Comparison of ENCODE assay signal across 9 mouse cellular contexts in genomic region chr13:55370234-55370633, GRCm38 (mm10). TPM values are rescaled to one million over a fixed set of nuclear protein-coding genes. Genes with fewer than 3 reads are reported as not detected.
DNase-seq lines count a peak whose midpoint lies in the region; ATAC-seq and TF ChIP-seq lines count a peak whose summit lies in the region.
"Had no signal": no experiment of that assay in that cellular context is flagged by ENCODE, and none has a peak within 500 bp of the region (broad histone marks: within the 10 kb centered on the region; RNA-seq: fewer than 3 reads in every experiment).

No protein-coding gene starts in this region.

- H3K4me3 ChIP-seq in bone marrow, adult 2 months (replicated peaks; ENCODE audit: control insufficient read depth, low read depth, low read length), result peak overlapping the region; percentile 75
- peak overlapping the region; percentile 29; the same call in 1 of the 2 replicates for H3K4me3 ChIP-seq in heart, postnatal 0 days (ENCODE audit: low read depth, low read length)
- peak overlapping the region; percentile 54 for H3K4me3 ChIP-seq in liver, embryonic 15.5 days (replicated peaks)
- H3K4me3 ChIP-seq in hindbrain, embryonic 14.5 days (replicated peaks; ENCODE audit: low read length), result no peak overlapping the region

- TF ChIP-seq EP300 in heart, postnatal 0 days (IDR thresholded peaks at IDR 0.05; ENCODE audit: low read depth), result no peak

- peaks cover 19% of the 10 kb centered on the region for H3K4me1 ChIP-seq in bone marrow, adult 2 months (ENCODE audit: control insufficient read depth, insufficient read depth, low read length)
- H3K4me1 ChIP-seq in heart, postnatal 0 days (ENCODE audit: control insufficient read depth, insufficient read depth), result no peaks in the 10 kb centered on the region
- H3K4me1 ChIP-seq in liver, embryonic 15.5 days (replicated peaks), result peaks cover 49% of the 10 kb centered on the region
- H3K4me1 ChIP-seq in hindbrain, embryonic 14.5 days (replicated peaks; ENCODE audit: control insufficient read depth, insufficient read depth, low read length), result no peaks in the 10 kb centered on the region

- intact Hi-C loops in heart, postnatal 25 days (cut with DNase I), result no loop called here

- TF ChIP-seq POLR2A in bone marrow, adult 2 months (IDR thresholded peaks at IDR 0.05; ENCODE audit: borderline replicate concordance, control insufficient read depth, low read depth, low read length), result no peak

- TF ChIP-seq CTCF in bone marrow, adult 2 months (IDR thresholded peaks at IDR 0.05; ENCODE audit: control insufficient read depth, insufficient read depth, low read length), result no peak
- TF ChIP-seq CTCF in heart, postnatal 0 days (IDR thresholded peaks at IDR 0.05; ENCODE audit: low read depth), result no peak

- H3K9me3 ChIP-seq in heart, postnatal 0 days (replicated peaks; ENCODE audit: control insufficient read depth, low read length), result no peaks in the 10 kb centered on the region
- H3K9me3 ChIP-seq in liver, embryonic 15.5 days (replicated peaks), result no peaks in the 10 kb centered on the region
- H3K9me3 ChIP-seq in hindbrain, embryonic 14.5 days (ENCODE audit: control insufficient read depth, low read length), result no peaks in the 10 kb centered on the region

- peak; percentile 22 to 32 for DNase-seq in heart, adult 9 months (ENCODE audit: low spot score in 2 of 2)
- DNase-seq in heart, postnatal 25 days (ENCODE audit: low spot score), result no peak
- DNase-seq in heart, postnatal 0 days (ENCODE audit: low spot score), result no peak
- no peak for DNase-seq in hindbrain, embryonic 14.5 days (ENCODE audit: low spot score)
- no peak for DNase-seq in cerebellum, adult 11 months
- no peak for DNase-seq in left cerebral cortex, adult 18-20 months (ENCODE audit: low spot score in 2 of 2)
- DNase-seq: adrenal gland, adult 8-10 months had no signal

- peak overlapping the region; percentile 29 for H3K4me2 ChIP-seq in heart, postnatal 0 days (ENCODE audit: low read depth, low read length)
- H3K4me2 ChIP-seq in liver, embryonic 15.5 days, result peak overlapping the region; percentile 77
- H3K4me2 ChIP-seq in hindbrain, embryonic 14.5 days (replicated peaks), result no peak overlapping the region

- peak; percentile 30; the same call in 1 of the 2 replicates for ATAC-seq in heart, postnatal 0 days (ENCODE audit: insufficient read depth, low read depth)
- peak; percentile 36; the same call in 1 of the 2 replicates for ATAC-seq in liver, embryonic 15.5 days (ENCODE audit: insufficient read depth)
- ATAC-seq in hindbrain, embryonic 14.5 days (ENCODE audit: low FRiP score), result no peak

- peaks cover 23% of the 10 kb centered on the region; the same call in 1 of the 2 replicates for H3K27me3 ChIP-seq in heart, postnatal 0 days (ENCODE audit: control insufficient read depth, insufficient read depth, low read length)
- 0 out of 2 replicates have a peak, but pooled peaks cover 16% of the 10 kb centered on the region for H3K27me3 ChIP-seq in liver, embryonic 15.5 days
- H3K27me3 ChIP-seq in hindbrain, embryonic 14.5 days (ENCODE audit: control insufficient read depth, insufficient read depth, low read length), result no peaks in the 10 kb centered on the region

- H3K9ac ChIP-seq in heart, postnatal 0 days (replicated peaks; ENCODE audit: low read depth, low read length), result no peak overlapping the region
- H3K9ac ChIP-seq in liver, embryonic 15.5 days, result peak overlapping the region; percentile 54
- H3K9ac ChIP-seq in hindbrain, embryonic 14.5 days, result no peak overlapping the region

- WGBS in bone marrow, adult 2 months, result 9% methylated on average over 3 of the region's 3 CpGs
- 22% methylated on average over 3 of the region's 3 CpGs for WGBS in heart, postnatal 0 days
- WGBS in liver, embryonic 15.5 days (ENCODE audit: insufficient replicate concordance), result 16% methylated on average over 3 of the region's 3 CpGs
- WGBS in hindbrain, embryonic 14.5 days, result 59% methylated on average over 3 of the region's 3 CpGs

- H3K36me3 ChIP-seq in heart, postnatal 0 days (replicated peaks; ENCODE audit: control insufficient read depth, insufficient read depth, low read length), result no peaks in the 10 kb centered on the region
- no peaks in the 10 kb centered on the region for H3K36me3 ChIP-seq in liver, embryonic 15.5 days (replicated peaks)
- H3K36me3 ChIP-seq in hindbrain, embryonic 14.5 days (replicated peaks; ENCODE audit: control insufficient read depth, insufficient read depth), result no peaks in the 10 kb centered on the region

- H3K27ac ChIP-seq in bone marrow, adult 2 months (ENCODE audit: control insufficient read depth, insufficient read depth, low read depth, low read length, poor library complexity), result peak overlapping the region; percentile 94
- no peak overlapping the region for H3K27ac ChIP-seq in heart, postnatal 0 days (ENCODE audit: low read depth)
- H3K27ac ChIP-seq in liver, embryonic 15.5 days (replicated peaks), result peak overlapping the region; percentile 55
- H3K27ac ChIP-seq in hindbrain, embryonic 14.5 days, result no peak overlapping the region

RNA-seq across cellular contexts. Expression of gene Rgs14, which starts 0.7 kb away (rescaled TPM):
- under 1 TPM; 0.50 to 0.57 TPM for total RNA-seq in heart, postnatal 25 days (2021)
- 20.6 and 51.6 TPM in 2 replicates for polyA plus RNA-seq in bone marrow, adult 2 months (2011; ENCODE audit: insufficient read depth, insufficient read length, low replicate concordance, missing spikeins)
- total RNA-seq in heart, postnatal 0 days (2014; rRNA removed; ENCODE audit: low replicate concordance), result 0.46 and 1.1 TPM in 2 replicates
- polyA plus RNA-seq in heart, postnatal 0 days (2015; fragmentation: Nextera tagmentation; extraction: Ambion mirVana), result 0.30 and 0.32 TPM in 2 replicates
- polyA plus RNA-seq in liver, embryonic 15.5 days (2015; fragmentation: Nextera tagmentation; extraction: Ambion mirVana), result 2.2 and 2.9 TPM in 2 replicates
- 0.40 and 0.72 TPM in 2 replicates for polyA plus RNA-seq in hindbrain, embryonic 14.5 days (2014; fragmentation: Nextera tagmentation; extraction: Ambion mirVana)
- total RNA-seq in left cerebral cortex, adult 18-20 months (2021), result 10 to 100 TPM; 57.5 to 60.7 TPM

RNA-seq across cellular contexts. Expression of gene Lman2, which starts 7.7 kb away (rescaled TPM):
- 10 to 100 TPM; 49.1 to 49.8 TPM for total RNA-seq in heart, postnatal 25 days (2021)
- 31.3 and 50.1 TPM in 2 replicates for polyA plus RNA-seq in bone marrow, adult 2 months (2011; ENCODE audit: insufficient read depth, insufficient read length, low replicate concordance, missing spikeins)
- 89.3 and 100 TPM in 2 replicates for total RNA-seq in heart, postnatal 0 days (2014; rRNA removed; ENCODE audit: low replicate concordance)
- polyA plus RNA-seq in heart, postnatal 0 days (2015; fragmentation: Nextera tagmentation; extraction: Ambion mirVana), result 41.3 and 42.4 TPM in 2 replicates
- polyA plus RNA-seq in liver, embryonic 15.5 days (2015; fragmentation: Nextera tagmentation; extraction: Ambion mirVana), result 58.8 and 62.1 TPM in 2 replicates
- 44.8 and 49.2 TPM in 2 replicates for polyA plus RNA-seq in hindbrain, embryonic 14.5 days (2014; fragmentation: Nextera tagmentation; extraction: Ambion mirVana)
- 10 to 100 TPM; 54.4 to 59.1 TPM for total RNA-seq in left cerebral cortex, adult 18-20 months (2021)

RNA-seq across cellular contexts. Expression of gene Slc34a1, which starts 27.8 kb away (rescaled TPM):
- not detected for total RNA-seq in heart, postnatal 25 days (2021)
- polyA plus RNA-seq in bone marrow, adult 2 months (2011; ENCODE audit: insufficient read depth, insufficient read length, low replicate concordance, missing spikeins), result 6.7 TPM in 1 of 2 replicates, not detected in the other
- total RNA-seq in heart, postnatal 0 days (2014; rRNA removed; ENCODE audit: low replicate concordance), result not detected in 2 replicates
- polyA plus RNA-seq in heart, postnatal 0 days (2015; fragmentation: Nextera tagmentation; extraction: Ambion mirVana), result not detected in 2 replicates
- not detected in 2 replicates for polyA plus RNA-seq in liver, embryonic 15.5 days (2015; fragmentation: Nextera tagmentation; extraction: Ambion mirVana)
- 0.14 TPM in 1 of 2 replicates, not detected in the other for polyA plus RNA-seq in hindbrain, embryonic 14.5 days (2014; fragmentation: Nextera tagmentation; extraction: Ambion mirVana)
- not detected for total RNA-seq in left cerebral cortex, adult 18-20 months (2021)
- total RNA-seq: adrenal gland, adult 8-10 months had no signal

RNA-seq across cellular contexts. Expression of gene Mxd3, which starts 40.6 kb away (rescaled TPM):
- under 1 TPM; 0.36 to 0.65 TPM for total RNA-seq in heart, postnatal 25 days (2021)
- 46.2 and 59.0 TPM in 2 replicates for polyA plus RNA-seq in bone marrow, adult 2 months (2011; ENCODE audit: insufficient read depth, insufficient read length, low replicate concordance, missing spikeins)
- 24.8 and 33.1 TPM in 2 replicates for total RNA-seq in heart, postnatal 0 days (2014; rRNA removed; ENCODE audit: low replicate concordance)
- polyA plus RNA-seq in heart, postnatal 0 days (2015; fragmentation: Nextera tagmentation; extraction: Ambion mirVana), result 8.6 and 11.4 TPM in 2 replicates
- polyA plus RNA-seq in liver, embryonic 15.5 days (2015; fragmentation: Nextera tagmentation; extraction: Ambion mirVana), result 28.8 and 33.6 TPM in 2 replicates
- polyA plus RNA-seq in hindbrain, embryonic 14.5 days (2014; fragmentation: Nextera tagmentation; extraction: Ambion mirVana), result 8.4 and 8.7 TPM in 2 replicates
- 1 to 10 TPM; 1.1 to 1.8 TPM for total RNA-seq in left cerebral cortex, adult 18-20 months (2021)

RNA-seq across cellular contexts. Expression of gene Pfn3, which starts 44.8 kb away (rescaled TPM):
- total RNA-seq in heart, postnatal 25 days (2021), result not detected
- not detected in 2 replicates for polyA plus RNA-seq in bone marrow, adult 2 months (2011; ENCODE audit: insufficient read depth, insufficient read length, low replicate concordance, missing spikeins)
- not detected in 2 replicates for total RNA-seq in heart, postnatal 0 days (2014; rRNA removed; ENCODE audit: low replicate concordance)
- not detected in 2 replicates for polyA plus RNA-seq in heart, postnatal 0 days (2015; fragmentation: Nextera tagmentation; extraction: Ambion mirVana)
- not detected in 2 replicates for polyA plus RNA-seq in liver, embryonic 15.5 days (2015; fragmentation: Nextera tagmentation; extraction: Ambion mirVana)
- 0.81 and 1.5 TPM in 2 replicates for polyA plus RNA-seq in hindbrain, embryonic 14.5 days (2014; fragmentation: Nextera tagmentation; extraction: Ambion mirVana)
- not detected for total RNA-seq in left cerebral cortex, adult 18-20 months (2021)
- total RNA-seq: adrenal gland, adult 8-10 months had no signal

Comparison
In these comparisons a context has a peak if more than half of its experiments do, and no peak if none do; other contexts are left out.
1. DNase-seq: peak in heart, adult 9 months (2 of 2); none in heart, postnatal 25 days (single experiment), heart, postnatal 0 days (single experiment), hindbrain, embryonic 14.5 days (single experiment), cerebellum, adult 11 months (single experiment) and left cerebral cortex, adult 18-20 months (0 of 2).
2. H3K27ac ChIP-seq: peak in bone marrow, adult 2 months (single experiment) and liver, embryonic 15.5 days (single experiment); none in heart, postnatal 0 days (single experiment) and hindbrain, embryonic 14.5 days (single experiment).